Mouse (Mus musculus): ENCODE measurements around the gene Tk1. TPM values are rescaled to one million over a fixed set of nuclear protein-coding genes. Genes with fewer than 3 reads are reported as not detected.

Gene Tk1
- polyA plus RNA-seq, 1 experiment from 2014 or later: 150 TPM

DNA sequence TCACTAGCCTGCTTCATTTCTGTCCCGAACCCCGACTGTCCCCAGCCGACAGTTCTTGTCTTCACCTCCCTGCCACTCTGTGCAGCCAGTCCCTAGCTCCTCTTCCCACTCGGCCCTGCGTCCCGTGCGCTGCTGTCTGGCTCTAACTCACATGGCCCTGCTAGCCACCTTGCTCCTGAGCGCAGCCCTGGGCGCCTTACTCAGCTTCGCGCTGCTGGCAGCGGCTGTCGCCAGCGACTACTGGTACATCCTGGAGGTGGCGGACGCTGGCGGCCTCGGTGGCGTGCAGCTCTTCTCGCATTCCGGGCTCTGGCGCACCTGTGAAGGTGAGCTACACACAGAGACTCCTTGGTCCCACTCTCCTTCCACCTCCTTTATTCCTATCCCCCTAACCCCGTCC, 34.7 kb upstream of the Tk1 start, which contains the start of gene Tmem235:
TSS of gene Tmem235 (plus strand) at position 152 of the 400 bp plus-strand sequence.
- H3K9ac ChIP-seq: peak within 1 kb of the TSS; percentile 27
- H3K27me3 ChIP-seq: peaks cover 57% of the 10 kb centered on the region
- no peaks in the 10 kb centered on the region for H3K9me3 ChIP-seq

DNA sequence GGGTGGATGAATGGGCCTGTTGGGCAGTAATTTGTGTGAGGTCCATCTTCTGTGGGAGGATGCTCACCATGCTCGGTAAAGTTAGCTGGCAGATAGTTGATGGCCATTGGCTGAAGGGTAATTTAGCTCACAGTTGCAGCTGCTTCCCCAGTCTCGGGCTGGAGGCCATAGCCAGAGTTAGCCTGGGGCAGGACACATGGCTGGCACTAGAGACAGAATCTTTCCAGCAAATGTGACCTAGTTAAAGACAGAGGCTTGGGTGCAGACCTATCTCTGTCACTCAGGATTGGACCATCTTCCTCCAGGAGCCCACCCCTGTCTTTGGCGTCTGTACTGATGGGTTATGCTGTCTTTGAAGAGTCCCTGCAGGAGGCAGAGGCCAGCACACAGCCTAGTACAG, 32.5 kb upstream of the Tk1 start:
- Histone ChIP-seq H3K9ac (no peak overlapping the region), H3K4me1 (peaks cover 27% of the 10 kb centered on the region), H3K27me3 (peaks cover 49% of the 10 kb centered on the region), H3K4me2 (no peak overlapping the region), H3K9me3 (no peaks in the 10 kb centered on the region), H3K27ac (no peak overlapping the region), H3K4me3 (no peak overlapping the region), H3K36me3 (peaks cover 43% of the 10 kb centered on the region)
- 63% methylated on average over 3 of the region's 3 CpGs for WGBS
- no peak for ATAC-seq (ENCODE audit: insufficient number of reproducible peaks, insufficient read depth, low FRiP score, low TSS enrichment, low read depth)

More for the DNA sequence above, 34.7 kb upstream of the Tk1 start, which contains the start of gene Tmem235:
- 4% methylated on average over 23 of the region's 23 CpGs for WGBS
- peaks cover 29% of the 10 kb centered on the region for H3K4me1 ChIP-seq
- no peak for ATAC-seq (ENCODE audit: insufficient number of reproducible peaks, insufficient read depth, low FRiP score, low TSS enrichment, low read depth)
- H3K4me2 ChIP-seq: peak within 1 kb of the TSS; percentile 48
- H3K36me3 ChIP-seq: peaks cover 21% of the 10 kb centered on the region
- peak within 1 kb of the TSS; percentile 14; the same call in 1 of the 2 replicates for H3K4me3 ChIP-seq
- no peak within 1 kb of the TSS for H3K27ac ChIP-seq

DNA sequence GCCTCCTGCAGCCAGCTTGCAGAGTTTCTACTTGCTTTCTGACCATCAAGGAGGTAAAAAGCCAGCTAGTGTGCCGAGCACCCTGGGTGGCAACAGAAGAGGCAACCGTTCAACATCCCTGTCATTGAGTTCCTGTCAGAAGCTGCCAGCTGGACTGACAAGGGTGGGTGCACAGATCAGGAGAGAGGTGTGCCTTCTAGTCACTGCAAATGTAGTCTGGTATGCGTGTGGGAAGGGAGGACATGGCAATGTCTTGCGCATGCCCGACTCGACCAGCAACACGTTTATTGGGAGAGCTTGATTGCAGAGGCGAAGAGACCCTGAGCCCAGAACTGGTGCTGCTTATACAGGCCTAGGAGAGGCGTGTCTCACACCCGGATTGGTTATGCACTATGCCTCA, 31.6 kb upstream of the Tk1 start:
- no peaks in the 10 kb centered on the region for H3K9me3 ChIP-seq
- 93% methylated on average over 10 of the region's 10 CpGs for WGBS

DNA sequence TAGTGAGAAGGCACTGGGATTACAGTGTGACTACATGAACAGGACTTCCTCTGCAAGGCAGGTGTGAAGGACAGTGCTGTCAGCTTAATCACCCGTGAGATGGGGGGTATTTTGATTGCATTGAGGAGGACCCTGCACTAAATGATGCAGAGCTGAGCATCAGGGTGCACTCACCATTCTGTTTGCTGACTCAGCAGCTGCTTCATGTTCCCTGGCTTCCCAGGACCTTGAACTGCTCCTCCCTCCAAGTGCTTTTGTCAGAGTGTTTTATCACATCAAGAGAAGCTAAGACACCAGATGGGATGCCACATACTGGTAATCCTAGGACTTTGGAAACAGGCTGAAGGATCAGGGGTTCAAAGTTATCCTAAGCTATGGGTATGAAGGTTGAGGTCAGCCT, 30.1 kb upstream of the Tk1 start:
- Histone ChIP-seq H3K4me3 (no peak overlapping the region), H3K4me2 (no peak overlapping the region), H3K36me3 (peaks cover 56% of the 10 kb centered on the region), H3K9me3 (no peaks in the 10 kb centered on the region), H3K27ac (no peak overlapping the region), H3K9ac (no peak overlapping the region), H3K27me3 (peaks cover 26% of the 10 kb centered on the region), H3K4me1 (peaks cover 29% of the 10 kb centered on the region)
- 91% methylated on average over 1 of the region's 1 CpGs for WGBS
- ATAC-seq (ENCODE audit: insufficient number of reproducible peaks, insufficient read depth, low FRiP score, low TSS enrichment, low read depth): no peak

More for the DNA sequence above, 31.6 kb upstream of the Tk1 start:
- H3K27me3 ChIP-seq: peaks cover 41% of the 10 kb centered on the region
- no peak overlapping the region for H3K9ac ChIP-seq
- ATAC-seq (ENCODE audit: insufficient number of reproducible peaks, insufficient read depth, low FRiP score, low TSS enrichment, low read depth): no peak
- no peak overlapping the region for H3K4me2 ChIP-seq
- peaks cover 52% of the 10 kb centered on the region for H3K36me3 ChIP-seq
- H3K4me1 ChIP-seq: peaks cover 27% of the 10 kb centered on the region
- H3K4me3 ChIP-seq: no peak overlapping the region
- H3K27ac ChIP-seq: no peak overlapping the region

DNA sequence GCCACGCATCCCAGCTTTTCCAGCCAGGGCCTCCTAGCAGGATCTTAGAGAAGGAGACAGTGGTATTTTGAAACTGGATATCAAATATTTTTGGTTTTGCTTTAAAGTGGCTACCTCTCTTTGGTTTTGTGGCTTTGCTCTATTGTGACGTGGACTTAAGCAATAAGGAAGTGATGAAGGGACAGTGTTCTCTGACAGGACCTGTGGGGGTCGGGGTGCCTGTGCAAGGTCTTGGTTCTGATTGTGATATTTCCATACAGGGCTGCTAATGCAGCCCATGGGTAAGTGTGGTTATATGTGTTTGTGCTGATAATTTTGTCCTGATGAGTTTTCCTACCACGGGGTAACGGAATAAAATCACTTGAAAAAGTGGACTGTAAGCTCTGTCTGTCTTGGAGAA, 29.5 kb upstream of the Tk1 start:
- Histone ChIP-seq H3K4me1 (peaks cover 28% of the 10 kb centered on the region), H3K4me3 (no peak overlapping the region), H3K4me2 (no peak overlapping the region), H3K9me3 (no peaks in the 10 kb centered on the region), H3K36me3 (peaks cover 56% of the 10 kb centered on the region), H3K9ac (no peak overlapping the region), H3K27ac (no peak overlapping the region), H3K27me3 (peaks cover 20% of the 10 kb centered on the region)
- no peak for ATAC-seq (ENCODE audit: insufficient number of reproducible peaks, insufficient read depth, low FRiP score, low TSS enrichment, low read depth)
- WGBS: 89% methylated on average over 5 of the region's 5 CpGs

DNA sequence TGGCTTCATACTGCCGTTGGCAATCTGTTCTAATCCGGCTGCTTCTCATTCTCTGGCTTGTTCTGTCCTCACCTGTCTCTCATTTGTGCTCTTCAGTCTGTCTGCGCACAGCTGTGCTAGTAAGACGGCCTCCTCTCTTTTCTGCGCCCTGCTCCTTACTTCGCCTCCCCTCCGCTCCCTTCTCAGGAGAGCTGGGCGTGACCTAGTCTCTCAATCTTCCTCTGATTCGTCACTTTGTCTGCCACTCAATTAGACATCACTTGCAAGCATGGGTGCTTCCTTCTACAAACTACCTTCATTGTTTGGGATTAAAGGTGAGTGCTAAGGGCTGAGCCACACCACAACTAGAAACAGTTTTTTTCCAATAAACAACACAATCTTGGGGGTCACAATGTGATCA, 28.3 kb upstream of the Tk1 start:
- H3K4me3 ChIP-seq: no peak overlapping the region
- H3K4me2 ChIP-seq: no peak overlapping the region
- no peak overlapping the region for H3K27ac ChIP-seq
- H3K9me3 ChIP-seq: no peaks in the 10 kb centered on the region
- ATAC-seq (ENCODE audit: insufficient number of reproducible peaks, insufficient read depth, low FRiP score, low TSS enrichment, low read depth): no peak
- H3K36me3 ChIP-seq: peaks cover 56% of the 10 kb centered on the region
- H3K4me1 ChIP-seq: peaks cover 28% of the 10 kb centered on the region
- no peak overlapping the region for H3K9ac ChIP-seq
- 80% methylated on average over 9 of the region's 9 CpGs for WGBS
- H3K27me3 ChIP-seq: peaks cover 8% of the 10 kb centered on the region; the same call in 1 of the 2 replicates

DNA sequence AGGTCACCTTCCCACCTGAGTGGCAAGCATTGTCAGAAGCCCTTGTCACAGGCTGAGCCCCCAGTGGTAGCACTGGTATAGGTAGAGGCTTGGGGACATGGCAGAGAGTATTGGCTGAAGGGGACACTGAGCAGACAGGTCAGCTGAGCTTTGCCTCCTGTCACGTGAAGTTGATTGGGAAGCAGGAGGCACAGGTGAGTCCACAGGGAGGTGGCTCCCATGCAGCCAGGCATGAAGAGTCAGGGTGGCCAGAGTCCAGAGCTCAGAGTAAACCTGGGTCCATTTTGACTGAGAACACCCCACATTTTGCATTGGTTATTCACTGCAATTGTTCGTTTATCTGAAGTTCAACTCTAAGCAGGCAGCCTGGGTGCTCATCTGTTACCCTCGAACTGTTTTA, 27.0 kb upstream of the Tk1 start:
- Histone ChIP-seq H3K9ac (no peak overlapping the region), H3K4me1 (peaks cover 26% of the 10 kb centered on the region)

DNA sequence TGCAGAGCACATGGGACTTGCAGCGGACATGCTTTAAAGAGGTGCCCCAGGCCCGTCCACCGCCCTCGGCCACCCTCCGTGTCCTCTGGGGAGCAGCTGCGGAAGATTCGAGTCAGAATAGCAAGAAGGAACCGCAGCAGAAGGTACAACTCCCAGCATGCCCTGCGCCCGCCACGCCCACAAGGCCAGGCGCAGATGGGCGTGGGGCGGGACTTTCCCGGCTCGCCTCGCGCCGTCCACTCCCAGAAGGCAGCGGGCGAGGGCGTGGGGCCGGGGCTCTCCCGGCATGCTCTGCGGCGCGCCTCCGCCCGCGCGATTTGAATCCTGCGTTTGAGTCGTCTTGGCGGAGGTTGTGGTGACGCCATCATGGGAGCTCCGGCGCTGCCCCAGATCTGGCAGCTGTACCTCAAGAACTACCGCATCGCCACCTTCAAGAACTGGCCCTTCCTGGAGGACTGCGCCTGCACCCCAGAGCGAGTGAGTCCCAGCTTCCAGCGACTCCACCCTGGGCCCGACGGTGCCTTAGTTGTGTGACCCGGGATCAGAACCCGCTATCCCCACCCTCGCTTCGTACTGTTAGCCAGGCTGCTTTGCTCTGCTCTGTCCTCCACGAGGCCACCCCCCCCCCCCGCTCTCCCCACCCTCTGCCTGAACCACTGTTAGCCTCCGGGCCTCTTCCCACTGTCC, 23.2 kb upstream of the Tk1 start, which contains the start of gene Birc5:
TSS of gene Birc5 (plus strand) at position 267 of the 687 bp plus-strand sequence.
- H3K9me3 ChIP-seq: no peaks in the 10 kb centered on the region
- peak within 1 kb of the TSS; percentile 98 for H3K27ac ChIP-seq
- peak within 1 kb of the TSS; percentile 88 for H3K4me2 ChIP-seq
- peak within 1 kb of the TSS; percentile 86 for H3K9ac ChIP-seq
- H3K27me3 ChIP-seq: no peaks in the 10 kb centered on the region
- under 1% methylated on average over 48 of the region's 51 CpGs for WGBS
- peaks cover 32% of the 10 kb centered on the region for H3K4me1 ChIP-seq
- peak within 1 kb of the TSS; percentile 69 for H3K4me3 ChIP-seq
- ATAC-seq (ENCODE audit: insufficient number of reproducible peaks, insufficient read depth, low FRiP score, low TSS enrichment, low read depth): peak; percentile 85
- peaks cover 21% of the 10 kb centered on the region for H3K36me3 ChIP-seq

More for the DNA sequence above, 27.0 kb upstream of the Tk1 start:
- WGBS: 90% methylated on average over 3 of the region's 3 CpGs
- Histone ChIP-seq H3K4me3 (no peak overlapping the region), H3K4me2 (no peak overlapping the region), H3K9me3 (no peaks in the 10 kb centered on the region), H3K36me3 (peaks cover 56% of the 10 kb centered on the region), H3K27ac (no peak overlapping the region), H3K27me3 (no peaks in the 10 kb centered on the region)
- ATAC-seq (ENCODE audit: insufficient number of reproducible peaks, insufficient read depth, low FRiP score, low TSS enrichment, low read depth): no peak

DNA sequence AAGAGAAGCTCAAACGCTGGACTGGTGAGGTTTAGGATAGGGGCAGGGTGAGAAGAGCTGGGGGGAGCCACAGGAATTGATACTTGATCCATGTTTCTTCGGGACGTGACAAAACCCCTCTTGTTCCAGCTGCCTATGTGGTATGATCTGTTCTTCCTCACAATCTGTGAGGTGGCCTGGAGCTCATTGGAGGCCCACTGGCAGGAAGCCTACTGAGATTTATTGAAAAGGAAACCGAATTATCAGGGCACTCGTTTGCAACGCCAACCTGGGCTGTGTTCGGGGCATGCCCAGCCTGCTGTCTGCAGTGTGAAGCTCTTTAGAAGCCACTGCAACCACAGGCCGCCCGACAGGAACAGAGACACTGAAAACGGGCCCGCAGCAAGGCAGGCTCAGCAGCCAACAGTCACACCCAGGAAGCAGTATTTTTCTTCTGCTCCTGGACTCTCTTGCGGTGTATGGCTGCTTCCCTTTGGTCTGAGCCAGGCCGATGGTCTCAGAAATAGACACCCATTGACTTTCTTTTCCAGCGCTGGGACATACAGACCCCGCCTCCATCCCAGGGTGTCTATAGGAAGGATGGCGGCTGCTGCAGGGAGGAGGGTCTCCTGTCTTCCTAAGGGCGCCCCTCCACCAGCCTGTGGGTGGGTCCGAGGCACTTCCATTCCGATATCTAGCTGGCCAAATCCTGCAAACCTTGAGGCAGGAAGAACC, 22.5 kb upstream of the Tk1 start:
- Histone ChIP-seq H3K4me3 (peak overlapping the region; percentile 69), H3K4me1 (peaks cover 32% of the 10 kb centered on the region), H3K36me3 (peaks cover 14% of the 10 kb centered on the region), H3K27ac (peak overlapping the region; percentile 98), H3K27me3 (no peaks in the 10 kb centered on the region), H3K9ac (peak overlapping the region; percentile 86), H3K4me2 (peak overlapping the region; percentile 88), H3K9me3 (no peaks in the 10 kb centered on the region)
- peak; percentile 69 for ATAC-seq (ENCODE audit: insufficient number of reproducible peaks, insufficient read depth, low FRiP score, low TSS enrichment, low read depth)
- 4% methylated on average over 19 of the region's 19 CpGs for WGBS

DNA sequence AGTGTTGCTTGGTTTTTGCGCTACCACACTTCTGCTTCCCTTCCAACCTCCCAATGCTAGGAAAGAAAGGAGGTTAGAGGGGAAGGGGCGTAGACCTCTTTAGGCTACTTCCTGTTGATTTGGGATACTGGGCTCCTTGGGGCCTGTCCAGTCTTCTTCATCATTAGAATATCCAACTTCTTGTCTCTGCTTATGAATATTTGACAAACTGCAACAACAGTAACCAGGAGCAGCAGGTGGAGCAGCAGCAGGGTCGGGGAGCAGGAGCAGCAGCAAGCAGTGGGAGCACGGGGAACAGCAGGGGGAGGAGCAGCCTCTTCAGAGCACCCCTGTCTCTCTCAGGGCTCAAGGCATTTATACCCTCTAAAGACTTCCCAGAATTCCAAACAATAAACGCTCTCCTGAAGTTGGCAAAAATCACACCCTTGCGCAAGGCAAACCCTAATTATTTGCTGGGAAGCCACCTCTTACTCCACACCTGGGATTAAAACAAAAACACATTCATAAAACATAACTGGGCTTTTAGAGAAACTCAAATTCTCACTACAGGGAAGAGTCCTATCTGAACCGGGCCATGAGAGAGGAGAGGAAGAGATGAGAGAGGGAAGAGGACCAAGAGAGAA, 21.8 kb upstream of the Tk1 start:
- 79% methylated on average over 7 of the region's 7 CpGs for WGBS
- Histone ChIP-seq H3K27ac (peak overlapping the region; percentile 98), H3K4me3 (peak overlapping the region; percentile 69)

DNA sequence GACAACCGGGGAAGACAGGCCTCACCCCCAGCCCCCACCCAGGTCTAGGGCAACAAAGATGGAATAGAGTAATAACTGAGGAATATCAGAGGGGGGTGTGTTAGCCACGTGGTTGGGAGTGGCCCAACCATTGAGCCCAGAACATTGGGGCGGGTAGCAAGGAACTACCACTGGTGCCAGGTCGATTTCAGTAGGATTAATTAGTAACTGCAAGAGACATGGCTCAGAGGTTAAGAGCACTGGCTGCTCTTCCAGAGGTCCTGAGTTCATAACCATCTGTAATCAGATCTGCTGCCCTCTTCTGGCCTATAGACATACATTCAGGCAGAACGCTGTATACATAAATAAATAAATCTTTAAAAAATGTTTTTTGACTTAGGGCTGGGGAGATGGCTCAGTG, 20.7 kb upstream of the Tk1 start:
- H3K4me2 ChIP-seq: no peak overlapping the region
- 63% methylated on average over 5 of the region's 5 CpGs for WGBS
- no peak overlapping the region for H3K27ac ChIP-seq
- no peak overlapping the region for H3K4me3 ChIP-seq
- H3K36me3 ChIP-seq: no peaks in the 10 kb centered on the region
- H3K9ac ChIP-seq: no peak overlapping the region
- no peaks in the 10 kb centered on the region for H3K9me3 ChIP-seq
- H3K4me1 ChIP-seq: peaks cover 32% of the 10 kb centered on the region
- ATAC-seq (ENCODE audit: insufficient number of reproducible peaks, insufficient read depth, low FRiP score, low TSS enrichment, low read depth): no peak
- H3K27me3 ChIP-seq: no peaks in the 10 kb centered on the region

More for the DNA sequence above, 21.8 kb upstream of the Tk1 start:
- no peak for ATAC-seq (ENCODE audit: insufficient number of reproducible peaks, insufficient read depth, low FRiP score, low TSS enrichment, low read depth)
- Histone ChIP-seq H3K36me3 (peaks cover 6% of the 10 kb centered on the region), H3K9me3 (no peaks in the 10 kb centered on the region), H3K4me2 (peak overlapping the region; percentile 88), H3K9ac (peak overlapping the region; percentile 86), H3K27me3 (no peaks in the 10 kb centered on the region), H3K4me1 (peaks cover 32% of the 10 kb centered on the region)

Data from embryonic facial prominence, embryonic 13.5 days (tissue).